Mouse (Mus musculus) intestine, postnatal 0 days (tissue): ENCODE measurements at regions not wholly inside any gene's neighbourhood (a gene's known extent, or its start where the extent isn't known, plus 50 kb on each side); places are given as distances from the start of the nearest gene placed in this dataset.

Experiments used
- ATAC-seq: fragments of 200-750 bp; cut with Nextera tagmentation; 2 replicates; pipeline ENCODE4 v1.8.0; 2017; ENCODE audit warnings: mild to moderate bottlenecking, moderate TSS enrichment, moderate library complexity
- H3K27ac ChIP-seq: fragments of 300-500 bp; sonication (generic); 2 replicates; pipeline ENCODE4 v1.5.1; 2014; ENCODE audit warnings: mild to moderate bottlenecking, low read depth, low read length, moderate library complexity
- H3K27me3 ChIP-seq: fragments of 300-500 bp; sonication (generic); replicated peaks from 2 replicates; pipeline ENCODE4 v1.6.1; 2014; ENCODE audit warnings: low read length, mixed read lengths; ENCODE audit not compliant: control insufficient read depth, insufficient read depth
- H3K36me3 ChIP-seq: fragments of 300-500 bp; sonication (generic); 2 replicates; pipeline ENCODE4 v1.6.1; 2014; ENCODE audit warnings: mild to moderate bottlenecking, moderate library complexity; ENCODE audit not compliant: control insufficient read depth, insufficient read depth
- H3K4me1 ChIP-seq: fragments of 300-500 bp; sonication (generic); replicated peaks from 2 replicates; pipeline ENCODE4 v1.6.1; 2014; ENCODE audit warnings: antibody characterized with exemption, low read length, mixed read lengths; ENCODE audit not compliant: control insufficient read depth, insufficient read depth
- H3K4me2 ChIP-seq: fragments of 300-500 bp; sonication (generic); replicated peaks from 2 replicates; pipeline ENCODE4 v1.6.1; 2014; ENCODE audit warnings: low read depth, mild to moderate bottlenecking, moderate library complexity
- H3K4me3 ChIP-seq: fragments of 300-500 bp; sonication (generic); 2 replicates; pipeline ENCODE4 v1.5.1; 2014; ENCODE audit warnings: low read depth, low read length
- H3K9ac ChIP-seq: fragments of 300-500 bp; sonication (generic); 2 replicates; pipeline ENCODE4 v1.6.1; 2014; ENCODE audit warnings: mild to moderate bottlenecking, low read depth, low read length
- H3K9me3 ChIP-seq: fragments of 300-500 bp; sonication (generic); 2 replicates; pipeline ENCODE4 v1.6.1; 2016; ENCODE audit warnings: mixed run types; ENCODE audit not compliant: control insufficient read depth
- CTCF ChIP-seq: sonication (generic); IDR thresholded peaks from 2 replicates; pipeline ENCODE4 v1.5.1; 2016; ENCODE audit warnings: low read depth, mild to moderate bottlenecking, control low read depth, antibody characterized with exemption, moderate library complexity
- WGBS: fragments of 180-500 bp; shearing (Covaris S2); extraction: QIAGEN DNeasy Blood & Tissue Kit; methylation state at CpG from one replicate; pipeline ENCODE4 v1.1.7; 2014; 5-methylcytosine and 5-hydroxymethylcytosine counted together

- no peak overlapping the region for H3K4me3 ChIP-seq
- 96% methylated on average over 14 of the region's 14 CpGs for WGBS
- no peak for TF ChIP-seq CTCF
- no peak for ATAC-seq
- H3K9me3 ChIP-seq: no peaks in the 10 kb centered on the region
- no peaks in the 10 kb centered on the region for H3K36me3 ChIP-seq
- no peak overlapping the region for H3K9ac ChIP-seq
- no peaks in the 10 kb centered on the region for H3K4me1 ChIP-seq
- H3K4me2 ChIP-seq: no peak overlapping the region
- no peaks in the 10 kb centered on the region for H3K27me3 ChIP-seq
- H3K27ac ChIP-seq: no peak overlapping the region
Measured at GRCm38 (mm10) chr12:70539856-70540255, 87.0 kb downstream of the Tmx1 start.

GRCm38 (mm10) chr12:70541432-70541831 is 88.5 kb downstream of the Tmx1 start:
- H3K9ac ChIP-seq: no peak overlapping the region
- H3K9me3 ChIP-seq: no peaks in the 10 kb centered on the region
- TF ChIP-seq CTCF: no peak
- no peak overlapping the region for H3K4me3 ChIP-seq
- H3K27ac ChIP-seq: no peak overlapping the region
- no peaks in the 10 kb centered on the region for H3K36me3 ChIP-seq
- H3K27me3 ChIP-seq: no peaks in the 10 kb centered on the region
- 85% methylated on average over 4 of the region's 4 CpGs for WGBS
- no peaks in the 10 kb centered on the region for H3K4me1 ChIP-seq
- no peak for ATAC-seq
- H3K4me2 ChIP-seq: no peak overlapping the region

GRCm38 (mm10) chr12:70543299-70543698 is 90.4 kb downstream of the Tmx1 start:
- no peak overlapping the region for H3K4me2 ChIP-seq
- 45% methylated on average over 5 of the region's 5 CpGs for WGBS
- H3K9me3 ChIP-seq: no peaks in the 10 kb centered on the region
- ATAC-seq: no peak
- H3K27ac ChIP-seq: no peak overlapping the region
- H3K9ac ChIP-seq: no peak overlapping the region
- no peaks in the 10 kb centered on the region for H3K4me1 ChIP-seq
- no peaks in the 10 kb centered on the region for H3K36me3 ChIP-seq
- H3K4me3 ChIP-seq: no peak overlapping the region
- no peak for TF ChIP-seq CTCF
- no peaks in the 10 kb centered on the region for H3K27me3 ChIP-seq

- Histone ChIP-seq H3K9me3 (no peaks in the 10 kb centered on the region), H3K4me1 (no peaks in the 10 kb centered on the region), H3K4me2 (no peak overlapping the region; the same call in 1 of the 2 replicates), H3K9ac (no peak overlapping the region), H3K36me3 (no peaks in the 10 kb centered on the region), H3K4me3 (no peak overlapping the region), H3K27ac (no peak overlapping the region), H3K27me3 (no peaks in the 10 kb centered on the region)
- ATAC-seq: no peak
- WGBS: 41% methylated on average over 12 of the region's 12 CpGs
- no peak for TF ChIP-seq CTCF
Measured at GRCm38 (mm10) chr12:70544326-70544725, 91.4 kb downstream of the Tmx1 start.

GRCm38 (mm10) chr12:70544850-70545510 is 92.1 kb downstream of the Tmx1 start:
- H3K9me3 ChIP-seq: no peaks in the 10 kb centered on the region
- H3K4me1 ChIP-seq: no peaks in the 10 kb centered on the region
- H3K4me2 ChIP-seq: no peak overlapping the region
- no peak for ATAC-seq
- no peak overlapping the region for H3K27ac ChIP-seq
- 50% methylated on average over 7 of the region's 7 CpGs for WGBS
- TF ChIP-seq CTCF: no peak
- no peak overlapping the region for H3K9ac ChIP-seq
- no peaks in the 10 kb centered on the region for H3K36me3 ChIP-seq
- no peak overlapping the region for H3K4me3 ChIP-seq
- no peaks in the 10 kb centered on the region for H3K27me3 ChIP-seq

GRCm38 (mm10) chr12:70547199-70547598 is 94.3 kb downstream of the Tmx1 start:
- WGBS: 60% methylated on average over 6 of the region's 6 CpGs
- H3K9me3 ChIP-seq: no peaks in the 10 kb centered on the region

More at GRCm38 (mm10) chr12:70547199-70547598, 94.3 kb downstream of the Tmx1 start:
- no peak overlapping the region for H3K4me2 ChIP-seq
- no peak for ATAC-seq
- no peak overlapping the region for H3K9ac ChIP-seq
- H3K36me3 ChIP-seq: no peaks in the 10 kb centered on the region
- TF ChIP-seq CTCF: no peak
- no peaks in the 10 kb centered on the region for H3K27me3 ChIP-seq
- H3K4me3 ChIP-seq: no peak overlapping the region
- no peaks in the 10 kb centered on the region for H3K4me1 ChIP-seq
- H3K27ac ChIP-seq: no peak overlapping the region
